Mouse (Mus musculus) neural tube, embryonic 12.5 days (tissue): Measurements from ENCODE around the gene Hist1h4j. TPM values are rescaled to one million over a fixed set of nuclear protein-coding genes. Genes with fewer than 3 reads are reported as not detected.
"Not testable (repeated sequence)": the region's sequence is repeated elsewhere in the genome, so short reads cannot be mapped to it uniquely, and the experiment has no call there.

ENCODE experiments used
- ATAC-seq: fragments of 200-750 bp; cut with Nextera tagmentation; 2 replicates; pipeline ENCODE4 v1.8.0; 2017; ENCODE audit warnings: low read depth, mild to moderate bottlenecking, moderate TSS enrichment, moderate library complexity; ENCODE audit not compliant: low FRiP score
- H3K27ac ChIP-seq: fragments of 300-500 bp; sonication (generic); 2 replicates; pipeline ENCODE4 v1.5.1; 2016
- H3K27me3 ChIP-seq: fragments of 300-500 bp; sonication (generic); replicated peaks from 2 replicates; pipeline ENCODE4 v1.6.1; 2016; ENCODE audit warnings: mild to moderate bottlenecking
- H3K36me3 ChIP-seq: fragments of 300-500 bp; sonication (generic); 2 replicates; pipeline ENCODE4 v1.6.1; 2016; ENCODE audit warnings: mild to moderate bottlenecking
- H3K4me1 ChIP-seq: fragments of 300-500 bp; sonication (generic); 2 replicates; pipeline ENCODE4 v1.6.1; 2016
- H3K4me2 ChIP-seq: fragments of 300-500 bp; sonication (generic); replicated peaks from 2 replicates; pipeline ENCODE4 v1.6.1; 2016; ENCODE audit warnings: mild to moderate bottlenecking
- H3K4me3 ChIP-seq: fragments of 300-500 bp; sonication (generic); 2 replicates; pipeline ENCODE4 v1.5.1; 2016
- H3K9ac ChIP-seq: fragments of 300-500 bp; sonication (generic); 2 replicates; pipeline ENCODE4 v1.6.1; 2016; ENCODE audit warnings: mild to moderate bottlenecking
- H3K9me3 ChIP-seq: fragments of 300-500 bp; sonication (generic); 2 replicates; pipeline ENCODE4 v1.6.1; 2016; ENCODE audit warnings: mild to moderate bottlenecking
- WGBS: fragments of 180-500 bp; shearing (Covaris S2); methylation state at CpG from one replicate; pipeline ENCODE4 v1.1.7; 2016; 5-methylcytosine and 5-hydroxymethylcytosine counted together
- polyA plus RNA-seq: library from polyadenylated mRNA; unstranded; fragments of >200 nt; fragmentation: Nextera tagmentation; extraction: Ambion mirVana; gene quantifications from 2 replicates; pipeline ENCODE4 v1.2.1, GENCODE M21; 2016

Hist1h4j gene
- polyA plus RNA-seq, 1 experiment from 2014 or later: 1.6 TPM

DNA sequence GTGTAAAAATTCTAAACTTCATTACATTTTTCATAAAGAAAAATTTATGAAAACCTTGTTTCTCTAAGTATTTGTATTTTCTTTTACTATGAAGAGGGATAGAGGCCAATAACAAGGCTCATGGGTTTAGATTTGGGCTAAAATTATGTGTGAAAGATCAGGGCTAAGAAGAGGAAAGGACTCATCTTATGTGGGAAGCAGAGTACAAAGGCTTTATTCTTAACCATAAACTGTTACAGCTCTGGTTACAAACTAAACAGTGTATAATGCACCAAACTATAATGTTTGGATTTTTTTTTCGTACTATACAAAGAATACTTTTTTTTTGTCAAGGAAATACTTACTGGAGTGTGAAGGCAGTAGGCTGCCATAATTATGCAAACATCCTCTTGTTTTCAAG, 20.8 kb downstream of the Hist1h4j start:
- no peak overlapping the region for H3K4me3 ChIP-seq
- no peak overlapping the region for H3K27ac ChIP-seq
- peaks cover 3% of the 10 kb centered on the region; the same call in 1 of the 2 replicates for H3K4me1 ChIP-seq
- no peaks in the 10 kb centered on the region for H3K27me3 ChIP-seq
- H3K9ac ChIP-seq: no peak overlapping the region
- H3K9me3 ChIP-seq: no peaks in the 10 kb centered on the region
- H3K4me2 ChIP-seq: peak overlapping the region; percentile 42; the same call in 1 of the 2 replicates
- 65% methylated on average over 1 of the region's 1 CpGs for WGBS
- no peak for ATAC-seq
- H3K36me3 ChIP-seq: no peaks in the 10 kb centered on the region

DNA sequence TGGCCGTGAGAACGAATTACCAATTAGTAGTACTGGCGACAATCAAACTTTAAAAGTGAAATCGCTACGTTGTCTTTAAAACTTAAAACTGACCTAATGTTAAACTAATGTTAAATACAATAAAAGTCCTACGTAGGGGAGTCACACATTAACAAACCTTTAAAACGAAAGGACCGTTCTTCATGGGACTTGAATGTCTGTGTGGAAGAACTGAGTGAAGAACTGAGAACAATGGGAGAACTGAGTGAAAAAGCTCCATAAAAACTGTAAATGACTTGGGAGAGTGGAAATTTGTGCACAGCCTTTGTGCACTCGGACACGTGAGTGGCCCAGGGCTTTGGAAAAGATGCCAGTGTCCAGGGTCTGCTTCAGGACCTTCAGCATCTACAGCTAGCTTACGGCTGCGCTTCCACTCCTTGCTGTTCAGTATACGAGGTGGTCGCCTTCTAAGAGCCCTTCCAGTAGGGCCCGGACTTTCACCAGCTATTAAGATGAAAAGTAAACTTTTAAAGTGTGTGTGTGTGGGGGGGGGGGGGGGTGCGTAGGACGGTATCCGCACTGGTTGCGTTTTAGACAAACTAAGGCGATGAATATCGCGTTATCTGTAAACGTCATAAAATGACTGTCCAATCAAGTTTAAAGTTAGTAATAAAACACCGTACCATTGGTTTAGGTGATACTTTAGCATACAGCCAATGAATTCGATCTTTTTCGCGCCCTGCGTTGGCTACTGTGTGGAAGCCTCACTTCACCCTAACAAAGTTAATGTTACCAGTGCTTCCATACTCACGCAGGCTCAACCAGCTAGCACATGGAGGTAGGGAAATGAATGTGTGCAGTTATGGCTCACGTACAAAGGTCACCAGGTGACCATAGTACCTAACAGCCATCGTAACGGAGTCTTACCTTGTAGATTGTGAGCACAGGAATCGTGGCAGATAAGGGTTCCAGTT, 44.2 kb downstream of the Hist1h4j start:
- H3K27ac ChIP-seq: peak overlapping the region; percentile 88
- H3K4me3 ChIP-seq: peak overlapping the region; percentile 46
- peak overlapping the region; percentile 69 for H3K9ac ChIP-seq
- no peaks in the 10 kb centered on the region for H3K9me3 ChIP-seq
- H3K4me2 ChIP-seq: peak overlapping the region; percentile 93
- ATAC-seq: peak; percentile 87
- 3% methylated on average over 33 of the region's 33 CpGs for WGBS
- no peaks in the 10 kb centered on the region for H3K27me3 ChIP-seq
- peaks cover 25% of the 10 kb centered on the region for H3K4me1 ChIP-seq
- H3K36me3 ChIP-seq: no peaks in the 10 kb centered on the region

DNA sequence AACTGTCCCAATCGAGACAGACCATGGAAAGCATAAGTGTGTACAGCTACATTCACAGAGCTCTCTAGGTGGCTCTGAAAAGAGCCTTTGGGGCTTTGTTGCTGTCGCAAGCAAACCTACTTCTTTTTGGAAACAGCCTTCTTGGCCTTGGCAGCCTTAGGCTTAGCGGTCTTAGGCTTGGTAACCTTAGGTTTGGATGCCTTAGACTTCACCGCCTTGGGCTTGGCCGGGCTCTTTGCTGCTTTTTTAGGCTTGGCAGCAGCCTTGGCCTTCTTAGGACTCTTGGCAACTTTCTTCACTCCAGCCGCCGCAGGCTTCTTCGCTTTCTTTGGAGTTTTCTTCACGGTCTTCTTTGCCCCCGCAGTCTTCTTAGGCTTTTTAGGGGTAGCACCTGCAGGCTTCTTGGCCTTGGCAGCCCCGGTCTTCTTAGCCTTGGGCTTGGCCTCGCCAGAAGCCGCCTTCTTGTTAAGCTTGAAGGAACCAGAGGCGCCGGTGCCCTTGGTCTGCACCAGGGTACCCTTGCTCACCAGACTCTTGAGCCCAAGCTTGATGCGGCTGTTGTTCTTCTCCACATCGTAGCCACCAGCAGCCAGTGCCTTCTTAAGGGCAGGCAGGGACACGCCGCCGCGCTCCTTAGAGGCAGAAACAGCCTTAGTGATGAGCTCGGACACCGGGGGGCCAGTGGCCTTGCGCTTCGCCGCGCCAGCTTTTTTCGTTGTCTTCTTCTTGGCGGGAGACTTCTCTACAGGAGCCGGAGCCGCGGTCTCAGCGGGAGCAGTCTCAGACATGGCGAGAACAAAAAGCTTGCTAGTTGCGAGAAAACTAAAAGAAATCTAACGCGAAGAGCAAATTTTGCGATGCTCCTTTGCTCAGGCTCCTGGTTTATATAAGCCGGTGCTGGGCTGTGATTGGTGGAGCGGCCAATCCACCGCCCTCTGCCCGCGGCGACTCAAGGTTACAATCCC, 45.2 kb downstream of the Hist1h4j start, which contains the start of gene Hist1h1b:
Hist1h1b (minus strand) TSS at position 859 of the 965 bp plus-strand sequence.
- ATAC-seq: peak; percentile 1; the same call in 1 of the 2 replicates
- Histone ChIP-seq H3K4me1 (peaks cover 29% of the 10 kb centered on the region), H3K36me3 (no peaks in the 10 kb centered on the region), H3K4me2 (peak within 1 kb of the TSS; percentile 93), H3K9ac (peak within 1 kb of the TSS; percentile 69), H3K27ac (peak within 1 kb of the TSS; percentile 88), H3K27me3 (no peaks in the 10 kb centered on the region), H3K9me3 (no peaks in the 10 kb centered on the region), H3K4me3 (peak within 1 kb of the TSS; percentile 46)
- WGBS: under 1% methylated on average over 44 of the region's 44 CpGs

DNA sequence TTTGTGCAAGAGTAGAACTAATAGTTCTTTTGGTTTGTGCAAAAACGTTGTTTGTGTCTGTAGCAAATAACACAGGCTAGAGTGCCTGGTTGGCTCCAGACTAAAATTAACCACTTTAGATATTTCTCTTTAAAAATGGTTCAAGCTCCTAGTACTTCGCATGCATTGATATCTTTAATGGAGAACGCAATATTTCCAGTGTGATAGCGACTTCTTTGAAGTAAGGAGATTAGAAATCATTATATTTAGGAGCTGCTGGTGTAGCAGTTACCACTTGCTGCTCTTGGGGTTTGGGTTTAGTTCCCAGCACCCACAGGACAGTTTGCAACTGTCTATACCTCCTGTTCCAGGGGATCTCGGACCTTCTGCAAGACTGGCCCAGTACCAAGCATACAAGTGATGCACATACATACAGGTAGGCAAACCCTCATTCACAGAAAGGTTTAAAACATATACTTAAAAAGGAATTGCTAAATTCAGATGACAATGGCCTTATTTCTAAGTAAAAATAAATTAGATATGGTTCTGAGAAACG, 46.2 kb downstream of the Hist1h4j start:
- no peak for ATAC-seq
- Histone ChIP-seq H3K9ac (no peak overlapping the region), H3K4me3 (0 out of 2 replicates have a peak overlapping the region, but pooled peaks have one; percentile 46), H3K27me3 (no peaks in the 10 kb centered on the region), H3K27ac (no peak overlapping the region), H3K4me2 (peak overlapping the region; percentile 93), H3K9me3 (no peaks in the 10 kb centered on the region), H3K4me1 (peaks cover 30% of the 10 kb centered on the region), H3K36me3 (no peaks in the 10 kb centered on the region)
- 46% methylated on average over 6 of the region's 6 CpGs for WGBS

DNA sequence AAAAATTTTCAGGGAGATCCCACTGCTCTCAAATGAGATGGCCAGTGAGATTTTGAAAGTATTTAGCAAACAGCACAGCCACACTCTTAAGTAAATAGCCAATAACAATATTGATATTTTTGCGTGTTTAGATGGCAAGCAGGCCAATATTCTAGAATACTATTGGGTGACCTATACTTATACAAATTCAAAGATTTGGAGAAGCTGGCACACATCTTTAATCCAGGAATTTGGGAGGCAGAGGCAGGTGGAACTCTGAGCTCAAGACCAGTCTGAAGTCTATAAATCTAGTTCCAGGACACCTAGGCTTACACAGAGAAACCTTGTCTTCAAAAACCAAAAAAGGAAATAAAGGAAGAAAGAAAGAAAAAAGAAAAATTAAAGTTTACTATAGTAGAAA, 46.8 kb downstream of the Hist1h4j start:
- Histone ChIP-seq H3K36me3 (no peaks in the 10 kb centered on the region), H3K9me3 (no peaks in the 10 kb centered on the region), H3K27me3 (no peaks in the 10 kb centered on the region), H3K4me1 (peaks cover 32% of the 10 kb centered on the region), H3K9ac (no peak overlapping the region), H3K27ac (no peak overlapping the region), H3K4me2 (no peak overlapping the region), H3K4me3 (no peak overlapping the region)
- no peak for ATAC-seq
- 93% methylated on average over 1 of the region's 1 CpGs for WGBS

DNA sequence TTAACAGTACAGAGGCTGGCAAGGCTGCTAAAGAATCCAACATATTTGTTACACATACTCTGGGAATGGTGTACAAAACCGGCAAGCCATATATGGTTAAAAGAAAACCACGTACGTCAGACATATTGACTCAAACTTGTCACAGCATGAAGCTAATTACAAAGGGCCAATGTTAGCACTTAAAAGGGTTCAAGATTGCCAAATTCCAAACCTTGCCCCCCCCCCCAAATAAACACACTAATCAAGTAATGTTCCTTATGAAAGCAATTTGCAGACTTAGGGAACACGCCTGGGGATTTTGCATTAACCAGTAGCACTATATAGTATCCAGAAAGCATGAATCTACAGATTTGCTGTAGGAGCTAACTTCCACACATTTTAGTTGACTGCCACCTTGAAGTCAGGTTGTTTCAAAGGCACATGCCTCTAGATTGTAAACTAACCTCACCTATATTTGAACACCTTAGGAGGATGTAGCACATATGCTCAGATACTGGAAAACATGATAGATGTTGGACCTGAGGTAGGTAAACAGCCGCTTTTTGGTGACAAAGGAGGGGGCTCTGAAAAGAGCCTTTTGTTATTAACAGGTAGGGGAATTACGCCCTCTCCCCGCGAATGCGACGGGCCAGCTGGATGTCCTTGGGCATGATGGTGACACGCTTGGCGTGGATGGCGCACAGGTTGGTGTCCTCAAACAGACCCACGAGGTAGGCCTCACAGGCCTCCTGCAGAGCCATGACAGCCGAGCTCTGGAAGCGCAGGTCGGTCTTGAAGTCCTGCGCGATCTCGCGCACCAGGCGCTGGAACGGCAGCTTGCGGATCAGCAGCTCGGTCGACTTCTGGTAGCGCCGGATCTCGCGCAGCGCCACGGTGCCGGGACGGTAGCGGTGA, 47.7 kb downstream of the Hist1h4j start:
- H3K9me3 ChIP-seq, H3K36me3 ChIP-seq, H3K27me3 ChIP-seq, ATAC-seq: not testable (repeated sequence)
- Histone ChIP-seq H3K27ac (peak overlapping the region; percentile 64), H3K9ac (peak overlapping the region; percentile 66), H3K4me3 (peak overlapping the region; percentile 35), H3K4me2 (peak overlapping the region; percentile 69), H3K4me1 (peaks cover 32% of the 10 kb centered on the region)
- WGBS: 1% methylated on average over 14 of the region's 35 CpGs

DNA sequence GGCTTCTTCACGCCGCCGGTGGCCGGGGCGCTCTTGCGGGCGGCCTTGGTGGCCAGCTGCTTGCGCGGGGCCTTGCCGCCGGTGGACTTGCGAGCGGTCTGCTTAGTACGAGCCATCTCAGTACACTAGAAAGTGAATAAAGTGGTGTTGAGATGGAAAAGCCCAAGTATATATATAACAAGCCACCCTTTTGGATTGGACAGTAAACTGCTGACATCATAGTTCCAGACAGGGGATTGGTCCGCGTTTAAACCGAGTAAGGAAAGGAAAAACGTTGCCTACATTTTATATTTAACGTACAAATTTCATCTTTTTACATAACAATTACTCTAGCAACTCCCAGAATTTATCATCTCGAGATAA, 48.4 kb downstream of the Hist1h4j start, which contains the start of gene Hist1h3i:
Hist1h3i (minus strand) TSS at position 116 of the 363 bp plus-strand sequence.
- under 1% methylated on average over 19 of the region's 20 CpGs for WGBS
- H3K9ac ChIP-seq: peak within 1 kb of the TSS; percentile 66
- no peaks in the 10 kb centered on the region for H3K27me3 ChIP-seq
- no peaks in the 10 kb centered on the region for H3K36me3 ChIP-seq
- ATAC-seq: peak; percentile 63
- peak within 1 kb of the TSS; percentile 69 for H3K4me2 ChIP-seq
- H3K4me1 ChIP-seq: peaks cover 36% of the 10 kb centered on the region
- no peaks in the 10 kb centered on the region for H3K9me3 ChIP-seq
- peak within 1 kb of the TSS; percentile 64 for H3K27ac ChIP-seq
- peak within 1 kb of the TSS; percentile 35 for H3K4me3 ChIP-seq

DNA sequence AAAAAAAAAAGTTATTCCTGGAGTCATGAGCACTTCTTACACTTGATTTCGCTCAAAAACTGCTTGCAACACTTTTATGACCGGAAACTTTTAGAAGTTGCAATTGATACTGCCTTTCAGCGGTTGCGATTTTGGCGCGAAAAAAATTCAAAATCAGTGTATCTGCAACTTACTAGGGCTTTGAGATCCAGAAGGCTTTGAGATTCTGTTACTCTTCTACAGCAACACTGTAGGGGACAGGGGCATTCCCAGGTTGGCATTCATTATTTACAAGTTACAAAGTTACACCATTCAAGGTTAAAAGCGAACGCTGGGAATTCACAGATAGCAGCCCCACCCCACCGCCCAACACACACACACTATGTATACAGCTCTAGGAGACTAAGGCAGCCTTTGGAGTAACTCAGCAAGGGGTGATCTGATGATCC, 48.9 kb downstream of the Hist1h4j start:
- Histone ChIP-seq H3K9me3 (no peaks in the 10 kb centered on the region), H3K36me3 (no peaks in the 10 kb centered on the region), H3K27ac (0 out of 2 replicates have a peak overlapping the region, but pooled peaks have one; percentile 15), H3K4me3 (peak overlapping the region; percentile 11), H3K9ac (peak overlapping the region; percentile 26), H3K27me3 (no peaks in the 10 kb centered on the region), H3K4me2 (peak overlapping the region; percentile 69), H3K4me1 (peaks cover 37% of the 10 kb centered on the region)
- no peak for ATAC-seq
- WGBS: 2% methylated on average over 9 of the region's 9 CpGs

DNA sequence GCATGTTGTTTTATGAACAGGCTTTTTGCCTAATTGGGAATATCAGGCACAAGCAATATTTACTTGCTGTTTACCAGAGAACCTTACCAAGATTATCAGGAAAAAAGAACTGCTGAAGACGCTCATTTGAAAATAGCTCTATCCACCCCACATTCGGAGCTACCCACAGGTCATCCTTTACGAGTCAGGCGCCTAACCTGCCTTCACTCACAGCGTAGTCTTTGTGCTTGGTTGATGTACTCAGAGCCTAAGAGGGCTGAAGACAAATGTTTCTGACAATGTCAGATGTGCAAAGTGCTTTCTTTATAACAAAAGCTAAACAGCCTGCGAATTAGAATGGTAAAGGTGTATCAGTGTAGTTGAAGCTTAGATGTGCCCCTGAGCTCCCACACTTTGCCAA, 49.4 kb downstream of the Hist1h4j start:
- WGBS: 10% methylated on average over 6 of the region's 6 CpGs
- no peak overlapping the region for H3K4me3 ChIP-seq

More for the DNA sequence above, 49.4 kb downstream of the Hist1h4j start:
- H3K4me1 ChIP-seq: peaks cover 37% of the 10 kb centered on the region
- H3K27me3 ChIP-seq: no peaks in the 10 kb centered on the region
- 0 out of 2 replicates have a peak overlapping the region, but pooled peaks have one; percentile 26 for H3K9ac ChIP-seq
- H3K27ac ChIP-seq: peak overlapping the region; percentile 15; the same call in 1 of the 2 replicates
- no peak for ATAC-seq
- peak overlapping the region; percentile 69 for H3K4me2 ChIP-seq
- H3K9me3 ChIP-seq: no peaks in the 10 kb centered on the region
- no peaks in the 10 kb centered on the region for H3K36me3 ChIP-seq
